Mouse (Mus musculus) Muller cell, postnatal 12 days (primary cell): Measurements from ENCODE around the gene Slc38a7.
A peak's percentile ranks its signal among the peaks of the same experiment; 100 is the strongest.
"Not testable (repeated sequence)": the region's sequence is repeated elsewhere in the genome, so short reads cannot be mapped to it uniquely, and the experiment has no call there.

Experiments
- DNase-seq: peaks from one replicate; pipeline ENCODE4 v3.0.0-alpha.2; 2015; ENCODE audit errors: inconsistent ontology term

Slc38a7 gene

GRCm38 (mm10) chr8:95853102-95853843, at the start of gene Slc38a7:
Slc38a7 (minus strand) TSS chr8:95853539.
- peak; percentile 77 for DNase-seq

GRCm38 (mm10) chr8:95901864-95902263, 48.5 kb upstream of the Slc38a7 start:
- no peak for DNase-seq

GRCm38 (mm10) chr8:95893701-95894100, 40.4 kb upstream of the Slc38a7 start:
- no peak for DNase-seq

GRCm38 (mm10) chr8:95888285-95889136, 35.2 kb upstream of the Slc38a7 start, which contains the start of gene Got2:
Got2 (minus strand) TSS chr8:95888547.
- DNase-seq = peak; percentile 93

GRCm38 (mm10) chr8:95887578-95888284, 34.4 kb upstream of the Slc38a7 start:
- DNase-seq = peak; percentile 82

- DNase-seq = no peak
These were observed 33.6 kb upstream of the Slc38a7 start for GRCm38 (mm10) chr8:95886647-95887577.

GRCm38 (mm10) chr8:95885966-95886365, 32.6 kb upstream of the Slc38a7 start:
- DNase-seq = no peak

- no peak for DNase-seq
These were observed 32.0 kb upstream of the Slc38a7 start for GRCm38 (mm10) chr8:95885271-95885841.

- DNase-seq = no peak
These were observed 31.2 kb upstream of the Slc38a7 start for GRCm38 (mm10) chr8:95884491-95884890.

GRCm38 (mm10) chr8:95882191-95882590, 28.9 kb upstream of the Slc38a7 start:
- DNase-seq = no peak

- DNase-seq = no peak
These were observed 28.2 kb upstream of the Slc38a7 start for GRCm38 (mm10) chr8:95881576-95881975.

- no peak for DNase-seq
These were observed 26.5 kb upstream of the Slc38a7 start for GRCm38 (mm10) chr8:95879823-95880222.

- peak; percentile 78 for DNase-seq
These were observed 25.0 kb upstream of the Slc38a7 start for GRCm38 (mm10) chr8:95878176-95878962.

- DNase-seq = no peak
These were observed 21.9 kb upstream of the Slc38a7 start for GRCm38 (mm10) chr8:95875270-95875669.

GRCm38 (mm10) chr8:95871690-95872089, 18.4 kb upstream of the Slc38a7 start:
- DNase-seq = no peak

- DNase-seq = not testable (repeated sequence)
These were observed 11.5 kb upstream of the Slc38a7 start for GRCm38 (mm10) chr8:95864851-95865250.

GRCm38 (mm10) chr8:95863761-95864440, 10.6 kb upstream of the Slc38a7 start:
- DNase-seq = not testable (repeated sequence)

- DNase-seq = no peak
These were observed 835 bp upstream of the Slc38a7 start for GRCm38 (mm10) chr8:95854174-95854573.

- DNase-seq = peak; percentile 70
These were observed 1.0 kb downstream of the Slc38a7 start for GRCm38 (mm10) chr8:95852290-95852689.
